Mouse (Mus musculus) midbrain, embryonic 12.5 days (tissue): ENCODE results near the gene Igsf21. TPM values are rescaled to one million over a fixed set of nuclear protein-coding genes. Genes with fewer than 3 reads are reported as not detected.

Experiments
- ATAC-seq: fragments of 200-750 bp; cut with Nextera tagmentation; 2 replicates; pipeline ENCODE4 v1.8.0; 2017; ENCODE audit warnings: low read depth, moderate TSS enrichment, moderate library complexity; ENCODE audit not compliant: low FRiP score
- H3K27ac ChIP-seq: fragments of 300-500 bp; sonication (generic); replicated peaks from 2 replicates; pipeline ENCODE4 v1.5.1; 2016; ENCODE audit warnings: mild to moderate bottlenecking
- H3K27me3 ChIP-seq: fragments of 300-500 bp; sonication (generic); 2 replicates; pipeline ENCODE4 v1.6.1; 2016; ENCODE audit warnings: mild to moderate bottlenecking
- H3K36me3 ChIP-seq: fragments of 300-500 bp; sonication (generic); 2 replicates; pipeline ENCODE4 v1.6.1; 2016
- H3K4me1 ChIP-seq: fragments of 300-500 bp; sonication (generic); 2 replicates; pipeline ENCODE4 v1.6.1; 2016
- H3K4me2 ChIP-seq: fragments of 300-500 bp; sonication (generic); replicated peaks from 2 replicates; pipeline ENCODE4 v1.6.1; 2016; ENCODE audit warnings: mild to moderate bottlenecking, moderate library complexity
- H3K4me3 ChIP-seq: fragments of 300-500 bp; sonication (generic); 2 replicates; pipeline ENCODE4 v1.5.1; 2016; ENCODE audit warnings: mild to moderate bottlenecking
- H3K9ac ChIP-seq: fragments of 300-500 bp; sonication (generic); replicated peaks from 2 replicates; pipeline ENCODE4 v1.6.1; 2016; ENCODE audit warnings: mild to moderate bottlenecking, moderate library complexity
- H3K9me3 ChIP-seq: fragments of 300-500 bp; sonication (generic); 2 replicates; pipeline ENCODE4 v1.6.1; 2016; ENCODE audit warnings: mild to moderate bottlenecking
- WGBS: fragments of 180-500 bp; shearing (Covaris S2); methylation state at CpG from one replicate; pipeline ENCODE4 v1.1.7; 2016; 5-methylcytosine and 5-hydroxymethylcytosine counted together
- polyA plus RNA-seq: library from polyadenylated mRNA; unstranded; fragments of >200 nt; fragmentation: Nextera tagmentation; extraction: Ambion mirVana; gene quantifications from 2 replicates; pipeline ENCODE4 v1.2.1, GENCODE M21; 2016

The Igsf21 gene
- polyA plus RNA-seq = 38.9 and 41.1 TPM in 2 replicates

DNA sequence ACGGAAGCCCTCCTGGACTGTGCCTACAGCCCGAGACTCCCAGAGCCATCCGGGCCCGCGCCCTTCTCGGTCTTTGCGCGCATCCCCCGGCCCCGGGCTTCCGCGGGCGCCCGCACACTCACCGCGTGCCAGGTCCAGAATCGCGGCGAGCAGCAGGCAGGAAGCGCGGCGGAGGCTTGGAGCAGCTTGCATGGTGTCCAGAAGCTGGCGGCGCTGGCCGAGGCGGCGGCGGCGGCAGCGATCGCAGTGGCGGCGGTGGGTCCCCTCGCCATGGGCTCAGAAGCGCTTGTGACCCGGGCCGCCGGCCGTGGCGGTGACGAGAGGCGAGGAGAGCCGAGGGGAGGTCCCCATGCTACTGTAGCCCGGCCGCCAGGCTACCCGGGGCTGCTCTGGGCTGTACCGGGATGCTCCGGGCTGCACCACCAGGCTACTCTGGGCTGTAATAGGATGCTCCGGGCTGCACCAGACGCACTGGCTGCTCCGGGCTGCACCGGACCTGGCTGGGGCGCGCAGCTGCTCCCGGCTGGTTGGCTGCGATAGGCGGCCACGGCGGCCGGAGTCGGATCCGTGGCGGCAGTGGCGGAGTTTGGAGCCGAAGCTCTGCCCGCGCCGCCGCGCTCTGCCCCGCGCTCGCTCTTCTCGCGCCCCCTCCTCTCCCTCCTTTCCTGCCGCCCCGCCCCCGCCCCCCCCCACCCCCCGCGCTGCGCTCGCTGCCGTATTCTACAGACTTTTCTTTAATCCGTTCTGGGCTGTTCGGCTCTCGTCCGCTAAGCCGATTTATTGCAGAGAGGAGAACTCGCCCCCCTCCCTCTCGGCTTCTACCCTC lies at the start of gene Igsf21:
Gene Igsf21, minus strand, starts transcription at position 605 of the 826 bp plus-strand sequence.
- Histone ChIP-seq H3K9me3 (no peaks in the 10 kb centered on the region), H3K27ac (peak within 1 kb of the TSS; percentile 78), H3K9ac (peak within 1 kb of the TSS; percentile 59), H3K27me3 (peaks cover 94% of the 10 kb centered on the region), H3K36me3 (no peaks in the 10 kb centered on the region), H3K4me3 (peak within 1 kb of the TSS; percentile 54), H3K4me1 (peaks cover 71% of the 10 kb centered on the region), H3K4me2 (peak within 1 kb of the TSS; percentile 65)
- WGBS = under 1% methylated on average over 74 of the region's 90 CpGs
- peak; percentile 87 for ATAC-seq

DNA sequence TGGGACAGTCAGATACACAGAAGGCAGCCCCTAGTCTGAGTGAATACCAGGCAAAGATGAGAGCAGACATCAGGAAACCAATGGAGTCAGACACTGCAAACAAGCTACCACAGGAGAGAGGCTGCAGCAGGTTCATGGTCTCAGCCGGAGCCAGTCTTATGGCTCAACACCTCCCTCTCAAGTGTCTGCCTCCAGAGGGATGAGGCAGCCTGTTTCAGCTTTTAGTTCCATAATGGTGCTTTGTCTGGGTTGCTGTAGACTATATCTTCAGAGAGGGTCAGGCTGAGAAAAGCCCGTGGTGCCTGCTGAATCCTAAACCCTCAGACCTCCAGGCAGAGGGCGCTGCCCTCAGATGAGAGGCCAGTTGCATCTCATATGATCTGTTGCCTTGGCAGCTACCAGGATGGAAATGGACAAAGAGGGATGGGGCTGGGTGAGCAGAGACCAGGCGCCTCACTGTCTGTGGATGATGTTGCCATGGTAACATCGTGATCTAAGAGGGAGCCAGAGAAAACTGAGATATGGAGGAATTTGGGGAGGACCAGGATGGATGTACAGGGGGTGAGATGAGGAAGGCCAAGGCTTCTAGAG lies 39.2 kb upstream of the Igsf21 start:
- peaks cover 9% of the 10 kb centered on the region; the same call in 1 of the 2 replicates for H3K4me1 ChIP-seq
- no peaks in the 10 kb centered on the region for H3K36me3 ChIP-seq
- no peak for ATAC-seq
- H3K27ac ChIP-seq = 0 out of 2 replicates have a peak overlapping the region, but pooled peaks have one; percentile 8
- H3K27me3 ChIP-seq = no peaks in the 10 kb centered on the region
- H3K4me3 ChIP-seq = no peak overlapping the region
- H3K9me3 ChIP-seq = no peaks in the 10 kb centered on the region
- no peak overlapping the region for H3K9ac ChIP-seq
- 63% methylated on average over 5 of the region's 5 CpGs for WGBS
- H3K4me2 ChIP-seq = no peak overlapping the region

- no peaks in the 10 kb centered on the region for H3K27me3 ChIP-seq
- H3K4me1 ChIP-seq = peaks cover 9% of the 10 kb centered on the region; the same call in 1 of the 2 replicates
- no peak overlapping the region for H3K4me2 ChIP-seq
- H3K4me3 ChIP-seq = no peak overlapping the region
- 18% methylated on average over 2 of the region's 2 CpGs for WGBS
- H3K9ac ChIP-seq = no peak overlapping the region
- H3K36me3 ChIP-seq = no peaks in the 10 kb centered on the region
- ATAC-seq = no peak
- no peaks in the 10 kb centered on the region for H3K9me3 ChIP-seq
- no peak overlapping the region for H3K27ac ChIP-seq
Measured at GRCm38 (mm10) chr4:140283398-140283797, 36.8 kb upstream of the Igsf21 start.

- H3K9me3 ChIP-seq = peaks cover 5% of the 10 kb centered on the region; the same call in 1 of the 2 replicates
- H3K4me2 ChIP-seq = no peak overlapping the region
- H3K27ac ChIP-seq = no peak overlapping the region
- H3K9ac ChIP-seq = no peak overlapping the region
- no peak for ATAC-seq
- H3K36me3 ChIP-seq = no peaks in the 10 kb centered on the region
- 80% methylated on average over 2 of the region's 2 CpGs for whole genome bisulfite sequencing
- no peaks in the 10 kb centered on the region for H3K4me1 ChIP-seq
- no peak overlapping the region for H3K4me3 ChIP-seq
- no peaks in the 10 kb centered on the region for H3K27me3 ChIP-seq
Measured at GRCm38 (mm10) chr4:140278269-140278668, 31.7 kb upstream of the Igsf21 start.

- 91% methylated on average over 5 of the region's 5 CpGs for WGBS
- H3K4me1 ChIP-seq = peaks cover 30% of the 10 kb centered on the region
- ATAC-seq = no peak
Measured at GRCm38 (mm10) chr4:140271913-140272312, 25.3 kb upstream of the Igsf21 start.

GRCm38 (mm10) chr4:140270451-140270850 lies 23.9 kb upstream of the Igsf21 start:
- Histone ChIP-seq H3K9ac (no peak overlapping the region), H3K27me3 (peaks cover 6% of the 10 kb centered on the region; the same call in 1 of the 2 replicates), H3K4me3 (no peak overlapping the region), H3K4me2 (no peak overlapping the region), H3K36me3 (no peaks in the 10 kb centered on the region), H3K27ac (no peak overlapping the region), H3K9me3 (no peaks in the 10 kb centered on the region), H3K4me1 (peaks cover 30% of the 10 kb centered on the region)
- ATAC-seq = no peak
- WGBS = 46% methylated on average over 7 of the region's 7 CpGs

More at GRCm38 (mm10) chr4:140271913-140272312, 25.3 kb upstream of the Igsf21 start:
- Histone ChIP-seq H3K9ac (no peak overlapping the region), H3K36me3 (no peaks in the 10 kb centered on the region), H3K27ac (no peak overlapping the region), H3K9me3 (peaks cover 4% of the 10 kb centered on the region; the same call in 1 of the 2 replicates), H3K4me3 (no peak overlapping the region), H3K4me2 (no peak overlapping the region), H3K27me3 (peaks cover 6% of the 10 kb centered on the region; the same call in 1 of the 2 replicates)

GRCm38 (mm10) chr4:140269184-140269840 lies 22.7 kb upstream of the Igsf21 start:
- Histone ChIP-seq H3K4me1 (peaks cover 34% of the 10 kb centered on the region), H3K4me2 (no peak overlapping the region), H3K4me3 (no peak overlapping the region), H3K27ac (0 out of 2 replicates have a peak overlapping the region, but pooled peaks have one; percentile 4), H3K36me3 (no peaks in the 10 kb centered on the region), H3K9ac (no peak overlapping the region), H3K27me3 (peaks cover 6% of the 10 kb centered on the region; the same call in 1 of the 2 replicates), H3K9me3 (no peaks in the 10 kb centered on the region)
- ATAC-seq = no peak
- WGBS = 61% methylated on average over 15 of the region's 15 CpGs

DNA sequence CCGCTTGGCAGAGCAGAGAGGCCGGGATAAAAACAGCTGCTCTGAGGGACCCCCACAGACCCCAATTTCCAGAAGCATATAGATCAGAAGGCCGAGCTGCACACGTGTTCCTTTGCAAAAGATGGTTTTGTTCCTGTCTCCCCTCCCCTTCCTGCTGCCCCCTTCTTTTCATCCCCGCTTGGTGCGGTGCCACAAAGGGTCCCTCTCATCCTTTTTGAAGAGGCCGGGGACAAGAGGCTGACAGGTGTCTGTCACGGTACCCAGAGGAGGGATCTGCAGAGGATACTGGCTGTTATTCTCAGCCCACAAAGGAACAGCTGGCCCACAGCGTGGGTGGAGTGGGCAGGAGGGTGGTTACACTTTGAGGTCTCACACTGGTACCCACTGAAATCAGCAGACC lies 21.3 kb upstream of the Igsf21 start:
- Histone ChIP-seq H3K27ac (no peak overlapping the region), H3K36me3 (no peaks in the 10 kb centered on the region), H3K9me3 (no peaks in the 10 kb centered on the region), H3K27me3 (peaks cover 6% of the 10 kb centered on the region; the same call in 1 of the 2 replicates), H3K4me3 (no peak overlapping the region), H3K9ac (no peak overlapping the region), H3K4me2 (no peak overlapping the region), H3K4me1 (peaks cover 44% of the 10 kb centered on the region)
- 47% methylated on average over 9 of the region's 9 CpGs for WGBS
- no peak for ATAC-seq

- no peak for ATAC-seq
- Histone ChIP-seq H3K36me3 (no peaks in the 10 kb centered on the region), H3K27me3 (peaks cover 10% of the 10 kb centered on the region; the same call in 1 of the 2 replicates), H3K9ac (0 out of 2 replicates have a peak overlapping the region, but pooled peaks have one; percentile 11), H3K4me1 (peaks cover 44% of the 10 kb centered on the region), H3K4me3 (no peak overlapping the region), H3K9me3 (no peaks in the 10 kb centered on the region), H3K27ac (no peak overlapping the region; the same call in 1 of the 2 replicates), H3K4me2 (no peak overlapping the region)
- 75% methylated on average over 5 of the region's 5 CpGs for WGBS
Measured at GRCm38 (mm10) chr4:140267086-140267485, 20.5 kb upstream of the Igsf21 start.

GRCm38 (mm10) chr4:140258968-140259367 lies 12.4 kb upstream of the Igsf21 start:
- 13% methylated on average over 6 of the region's 6 CpGs for WGBS
- H3K4me2 ChIP-seq = no peak overlapping the region
- no peak for ATAC-seq

GRCm38 (mm10) chr4:140252369-140252768 lies 5.8 kb upstream of the Igsf21 start:
- H3K36me3 ChIP-seq = no peaks in the 10 kb centered on the region
- peaks cover 24% of the 10 kb centered on the region for H3K4me1 ChIP-seq
- no peak overlapping the region for H3K4me2 ChIP-seq
- 14% methylated on average over 7 of the region's 7 CpGs for WGBS
- H3K9ac ChIP-seq = no peak overlapping the region
- ATAC-seq = no peak
- H3K27me3 ChIP-seq = peaks cover 63% of the 10 kb centered on the region
- no peak overlapping the region for H3K27ac ChIP-seq
- H3K9me3 ChIP-seq = no peaks in the 10 kb centered on the region
- no peak overlapping the region for H3K4me3 ChIP-seq

More at GRCm38 (mm10) chr4:140258968-140259367, 12.4 kb upstream of the Igsf21 start:
- Histone ChIP-seq H3K27ac (no peak overlapping the region), H3K4me3 (no peak overlapping the region), H3K27me3 (peaks cover 42% of the 10 kb centered on the region), H3K36me3 (no peaks in the 10 kb centered on the region), H3K4me1 (peaks cover 11% of the 10 kb centered on the region), H3K9ac (no peak overlapping the region), H3K9me3 (no peaks in the 10 kb centered on the region)
